Mouse (Mus musculus) stomach, postnatal 0 days (tissue): ENCODE results near the gene Xirp2.

Experiments
- CTCF ChIP-seq: IDR thresholded peaks from 2 replicates; pipeline ENCODE4 v1.5.1; 2016; ENCODE audit warnings: antibody characterized with exemption, low read depth, mild to moderate bottlenecking, moderate library complexity
- EP300 ChIP-seq: optimal IDR thresholded peaks from 2 replicates; pipeline ENCODE3; 2016; ENCODE audit warnings: antibody characterized with exemption

DNA sequence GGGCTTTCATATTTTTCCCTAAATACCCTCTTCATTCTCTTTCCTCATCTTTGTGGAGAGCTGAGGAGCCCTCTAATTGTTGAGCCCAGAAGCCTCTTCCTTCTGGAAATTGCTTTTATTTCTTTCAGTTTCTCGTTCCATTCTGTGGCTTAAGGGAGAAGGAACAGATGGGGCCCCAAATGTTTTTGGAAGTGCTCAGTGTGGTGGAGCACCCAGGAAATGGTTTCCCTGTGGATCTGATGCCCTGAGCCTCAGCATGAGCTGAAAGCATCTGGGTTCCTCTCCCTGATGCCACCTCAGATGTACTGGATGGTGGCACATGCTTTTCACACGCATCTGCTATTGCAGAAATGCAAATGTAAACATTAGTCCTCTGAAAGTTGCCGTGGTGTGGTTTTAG lies 41.4 kb downstream of the Xirp2 start:
- TF ChIP-seq EP300 (no peak), CTCF (no peak)
